Mouse (Mus musculus) E14TG2a.4 (cell line): Measurements from ENCODE around the gene Ccn1.

Experiments
- H3K27me3 ChIP-seq: 2 replicates; pipeline ENCODE4 v1.6.1; 2014; ENCODE audit warnings: low read length, control low read depth; ENCODE audit not compliant: insufficient read depth
- H3K36me3 ChIP-seq: 2 replicates; pipeline ENCODE4 v1.6.1; 2014; ENCODE audit warnings: low read length, control low read depth; ENCODE audit not compliant: insufficient read depth
- H3K4me1 ChIP-seq: replicated peaks from 2 replicates; pipeline ENCODE4 v1.6.1; 2014; ENCODE audit warnings: low read depth, low read length, control low read depth
- H3K4me3 ChIP-seq: replicated peaks from 2 replicates; pipeline ENCODE4 v1.5.1; 2014; ENCODE audit warnings: mild to moderate bottlenecking, low read length
- H3K9me3 ChIP-seq: 2 replicates; pipeline ENCODE4 v1.6.1; 2014; ENCODE audit warnings: low read length, control low read depth
- CTCF ChIP-seq: conservative IDR thresholded peaks from 2 replicates; pipeline ENCODE4 v1.5.1; 2014; ENCODE audit warnings: low read length
- NANOG ChIP-seq: IDR thresholded peaks from 2 replicates; pipeline ENCODE4 v1.6.1; 2014; ENCODE audit warnings: borderline replicate concordance, low read length, mixed read lengths
- POU5F1 ChIP-seq: IDR thresholded peaks from 2 replicates; pipeline ENCODE4 v1.6.1; 2014; ENCODE audit warnings: low read length, borderline replicate concordance

Ccn1 gene

DNA sequence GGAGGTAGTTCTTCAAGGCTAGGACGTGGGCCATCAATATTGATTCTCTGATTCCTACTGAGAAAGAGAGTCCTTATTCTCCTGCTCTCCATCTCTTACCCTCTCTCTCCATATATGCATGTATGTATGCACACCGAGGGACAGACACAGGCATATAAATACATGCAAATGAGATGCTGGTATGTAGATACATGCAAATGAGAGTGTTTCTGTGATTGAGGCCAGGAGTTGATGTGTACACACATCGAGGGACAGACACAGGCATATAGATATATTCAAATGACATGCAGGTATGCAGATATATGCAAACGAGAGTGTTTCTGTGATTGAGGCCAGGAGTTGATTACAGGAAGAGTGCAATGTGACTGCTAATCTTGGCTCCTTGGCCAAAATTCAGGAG is 9.6 kb downstream of the Ccn1 start:
- no peaks in the 10 kb centered on the region for H3K9me3 ChIP-seq
- no peaks in the 10 kb centered on the region for H3K36me3 ChIP-seq
- TF ChIP-seq NANOG, result no peak
- TF ChIP-seq CTCF, result no peak
- H3K27me3 ChIP-seq, result peaks cover 34% of the 10 kb centered on the region
- H3K4me3 ChIP-seq, result no peak overlapping the region
- H3K4me1 ChIP-seq, result peaks cover 16% of the 10 kb centered on the region

DNA sequence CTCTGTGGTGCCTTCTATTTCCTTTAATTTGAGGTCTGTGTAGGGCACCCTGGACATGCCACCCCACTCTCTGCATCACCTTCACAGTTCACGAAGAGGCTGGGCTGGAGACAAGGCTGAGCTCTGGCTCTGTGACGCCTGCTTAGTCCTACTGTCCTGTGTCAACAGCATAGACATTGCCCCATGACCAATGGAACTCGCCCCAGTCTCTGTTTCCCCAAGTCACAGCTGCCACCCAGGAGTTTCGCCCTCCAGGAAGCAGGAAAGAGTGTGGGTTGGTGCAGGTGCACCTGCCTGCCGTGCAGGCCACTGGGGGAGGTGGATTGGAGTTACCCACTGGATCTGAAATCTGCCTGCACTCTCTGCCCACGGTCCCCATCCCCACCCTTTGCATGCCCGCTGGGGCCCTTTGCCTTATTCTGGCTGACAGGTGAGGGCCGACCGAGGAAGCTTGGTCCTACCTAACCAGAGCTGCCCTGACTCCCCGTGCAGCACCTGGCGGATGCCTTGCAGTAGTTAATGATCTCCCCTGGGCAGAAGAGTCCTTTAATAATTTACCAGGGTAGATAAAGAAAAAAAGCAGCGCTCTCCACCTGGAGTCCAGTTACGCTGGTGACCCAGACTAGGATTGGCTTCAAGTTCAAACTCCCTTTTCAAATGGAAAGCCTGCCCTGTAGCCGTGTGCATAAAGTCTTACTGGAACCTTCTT is 15.6 kb downstream of the Ccn1 start:
- Histone ChIP-seq H3K4me1 (peaks cover 32% of the 10 kb centered on the region), H3K4me3 (no peak overlapping the region), H3K9me3 (0 out of 2 replicates have a peak, but pooled peaks cover 9% of the 10 kb centered on the region), H3K36me3 (no peaks in the 10 kb centered on the region), H3K27me3 (peaks cover 52% of the 10 kb centered on the region)
- TF ChIP-seq POU5F1 (no peak), CTCF (no peak), NANOG (no peak)

DNA sequence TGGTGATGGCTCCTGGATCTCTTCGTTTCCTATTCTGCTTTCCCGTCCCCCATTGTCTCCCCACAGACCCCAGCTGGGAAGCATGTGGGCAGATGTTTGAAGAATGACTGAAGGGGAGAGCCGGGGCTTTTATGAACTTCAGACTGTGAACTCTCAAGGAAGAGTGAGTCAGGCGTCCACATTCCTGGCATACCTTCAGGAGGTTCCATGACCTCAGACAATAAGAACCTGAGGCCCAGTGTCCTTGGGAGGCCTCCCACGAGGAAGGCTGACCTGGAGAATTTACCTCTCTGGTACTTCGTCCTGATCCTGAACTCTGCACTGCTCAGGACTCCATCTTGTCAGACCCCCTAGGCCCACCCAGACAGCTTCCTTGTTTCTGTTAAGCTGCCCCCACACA is 16.9 kb downstream of the Ccn1 start:
- H3K36me3 ChIP-seq, result no peaks in the 10 kb centered on the region
- peak overlapping the region; percentile 49 for H3K4me3 ChIP-seq
- H3K9me3 ChIP-seq, result 0 out of 2 replicates have a peak, but pooled peaks cover 9% of the 10 kb centered on the region
- TF ChIP-seq NANOG (peak; percentile 28; the same call in 1 of the 2 replicates), CTCF (no peak), POU5F1 (no peak)
- peaks cover 32% of the 10 kb centered on the region for H3K4me1 ChIP-seq
- peaks cover 39% of the 10 kb centered on the region for H3K27me3 ChIP-seq

DNA sequence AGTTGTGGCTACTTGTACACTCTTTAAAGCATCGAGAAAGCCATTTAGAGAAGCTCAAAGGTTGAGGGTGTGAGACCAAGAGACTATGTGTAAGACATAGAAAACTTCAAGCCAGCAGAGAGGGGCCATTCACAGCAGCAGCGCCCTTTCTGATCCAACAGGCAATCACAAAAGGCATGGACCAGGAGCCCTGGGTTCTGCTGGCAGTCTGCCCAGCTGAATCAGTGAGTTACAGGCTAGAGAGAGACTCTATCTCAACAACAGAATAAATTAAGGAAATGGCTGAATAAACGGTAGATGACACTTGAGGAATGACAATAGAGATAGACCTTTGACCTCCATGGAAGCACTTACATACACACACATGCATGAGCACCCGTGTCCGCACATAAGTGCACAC is 21.1 kb downstream of the Ccn1 start:
- peaks cover 21% of the 10 kb centered on the region for H3K4me1 ChIP-seq
- TF ChIP-seq NANOG, result no peak
- no peak for TF ChIP-seq POU5F1
- no peak for TF ChIP-seq CTCF
- H3K9me3 ChIP-seq, result 0 out of 2 replicates have a peak, but pooled peaks cover 9% of the 10 kb centered on the region
- H3K27me3 ChIP-seq, result peaks cover 14% of the 10 kb centered on the region
- H3K4me3 ChIP-seq, result no peak overlapping the region
- no peaks in the 10 kb centered on the region for H3K36me3 ChIP-seq

DNA sequence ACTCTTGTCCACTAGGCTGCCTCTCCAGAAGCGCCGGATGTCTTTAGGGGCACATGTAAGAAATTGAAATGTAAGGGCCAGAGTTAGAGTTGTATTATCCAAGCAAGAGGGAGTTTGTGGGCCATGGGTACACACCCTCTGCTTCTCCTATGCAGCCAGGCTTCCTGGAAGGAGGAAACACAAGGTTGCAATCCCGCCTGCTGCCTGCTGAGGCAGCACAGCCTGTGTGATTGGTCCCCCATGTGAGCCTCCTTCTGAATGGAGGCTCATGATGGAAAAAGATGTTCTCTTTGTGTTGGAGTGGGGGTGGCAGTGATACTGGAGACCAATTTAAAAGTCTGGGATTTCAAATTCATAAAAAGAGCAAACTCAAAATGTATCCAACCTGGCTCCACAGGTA is 22.0 kb downstream of the Ccn1 start:
- H3K9me3 ChIP-seq, result 0 out of 2 replicates have a peak, but pooled peaks cover 9% of the 10 kb centered on the region
- 0 out of 2 replicates have a peak, but pooled peaks cover 6% of the 10 kb centered on the region for H3K27me3 ChIP-seq
- H3K4me1 ChIP-seq, result peaks cover 13% of the 10 kb centered on the region
- TF ChIP-seq CTCF, result peak; percentile 52
- TF ChIP-seq POU5F1, result no peak
- no peak overlapping the region for H3K4me3 ChIP-seq
- no peaks in the 10 kb centered on the region for H3K36me3 ChIP-seq

DNA sequence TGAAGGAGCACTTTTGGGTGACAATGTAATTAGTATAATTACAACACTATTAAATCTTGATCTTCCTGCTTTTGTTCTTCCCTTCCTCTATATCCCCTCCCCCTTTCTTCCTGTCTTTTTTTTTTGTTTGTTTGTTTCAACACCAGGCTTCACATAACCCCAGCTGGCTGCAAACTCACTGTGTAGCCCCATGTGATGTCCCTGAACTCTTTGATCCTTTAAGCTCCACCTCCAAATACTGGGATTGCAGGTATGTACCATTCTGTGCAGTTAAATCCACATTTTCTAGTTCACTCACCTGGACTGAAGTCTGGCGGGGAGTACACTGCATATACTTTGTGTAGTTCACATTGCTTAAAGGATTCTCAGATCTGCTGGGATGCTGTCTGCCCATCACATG is 23.7 kb downstream of the Ccn1 start:
- TF ChIP-seq POU5F1, result no peak
- no peak for TF ChIP-seq NANOG
- no peak for TF ChIP-seq CTCF
- Histone ChIP-seq H3K27me3 (no peaks in the 10 kb centered on the region), H3K4me3 (no peak overlapping the region), H3K4me1 (0 out of 2 replicates have a peak, but pooled peaks cover 2% of the 10 kb centered on the region), H3K9me3 (no peaks in the 10 kb centered on the region), H3K36me3 (no peaks in the 10 kb centered on the region)

DNA sequence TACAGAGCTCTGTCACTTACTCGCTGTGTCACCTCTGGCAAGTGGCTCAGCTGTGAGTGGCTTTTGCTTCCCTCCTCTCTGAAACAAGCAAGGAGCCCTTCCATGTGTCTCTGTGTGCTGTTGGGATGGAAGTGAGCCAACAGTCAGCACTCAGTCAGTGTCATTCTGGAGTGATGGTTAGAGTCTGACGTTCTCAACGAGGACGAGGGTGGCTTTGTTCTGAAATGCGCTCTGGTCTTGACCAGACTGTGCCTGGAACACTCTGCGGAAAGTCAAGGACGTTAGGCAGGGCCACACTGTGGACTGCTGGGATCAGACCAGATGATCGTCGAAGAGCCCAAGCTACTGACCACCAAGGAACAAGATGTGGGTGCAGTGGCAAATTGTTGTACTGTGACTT is 24.2 kb downstream of the Ccn1 start:
- Histone ChIP-seq H3K4me3 (no peak overlapping the region), H3K4me1 (0 out of 2 replicates have a peak, but pooled peaks cover 2% of the 10 kb centered on the region), H3K27me3 (no peaks in the 10 kb centered on the region), H3K36me3 (no peaks in the 10 kb centered on the region), H3K9me3 (no peaks in the 10 kb centered on the region)
- no peak for TF ChIP-seq NANOG
- no peak for TF ChIP-seq CTCF
- TF ChIP-seq POU5F1, result no peak

DNA sequence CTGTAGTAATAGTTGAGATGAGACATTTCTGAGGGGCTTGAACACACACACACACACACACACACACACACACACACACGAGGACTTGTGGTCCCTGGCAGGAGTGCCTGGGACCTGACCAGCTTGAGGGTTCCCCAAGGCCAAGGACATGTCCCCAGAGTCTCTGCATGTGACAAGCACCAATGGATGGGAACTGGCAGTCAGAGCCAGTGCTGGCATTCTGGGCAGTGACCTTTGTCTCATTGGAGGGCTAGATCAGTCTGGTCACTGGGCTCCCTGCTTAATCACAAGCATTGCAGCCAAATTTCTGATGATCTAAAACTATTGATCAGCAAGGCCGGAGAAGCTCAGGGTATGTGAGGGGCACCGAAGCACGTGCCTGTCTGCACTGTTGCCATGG is 25.0 kb downstream of the Ccn1 start:
- TF ChIP-seq CTCF, result no peak
- no peak for TF ChIP-seq POU5F1
- TF ChIP-seq NANOG, result no peak
- H3K36me3 ChIP-seq, result no peaks in the 10 kb centered on the region
- no peaks in the 10 kb centered on the region for H3K27me3 ChIP-seq
- no peaks in the 10 kb centered on the region for H3K9me3 ChIP-seq
- H3K4me3 ChIP-seq, result no peak overlapping the region
- 0 out of 2 replicates have a peak, but pooled peaks cover 2% of the 10 kb centered on the region for H3K4me1 ChIP-seq

DNA sequence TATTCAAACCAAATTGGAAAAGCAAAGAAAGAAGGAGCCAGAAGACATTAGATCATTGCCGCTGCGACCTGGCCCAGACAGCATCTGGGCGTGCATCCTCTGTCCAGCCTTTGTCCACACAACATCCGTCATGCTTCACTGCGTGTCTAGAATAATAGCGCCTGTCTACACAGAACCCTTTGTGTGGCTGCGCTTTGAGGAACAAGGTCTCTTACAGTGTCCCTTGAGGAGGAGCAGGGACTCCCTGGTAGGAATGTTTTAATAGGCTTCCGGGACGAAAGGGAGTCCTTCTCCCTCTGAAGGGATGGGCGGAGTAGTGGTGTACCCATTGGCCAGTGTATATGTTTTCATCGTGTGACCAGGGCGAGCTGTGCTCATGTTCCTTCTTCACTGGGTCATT is 26.7 kb downstream of the Ccn1 start:
- TF ChIP-seq NANOG, result no peak
- no peak for TF ChIP-seq POU5F1
- TF ChIP-seq CTCF, result no peak
- Histone ChIP-seq H3K9me3 (no peaks in the 10 kb centered on the region), H3K4me1 (peaks cover 17% of the 10 kb centered on the region), H3K36me3 (no peaks in the 10 kb centered on the region), H3K27me3 (0 out of 2 replicates have a peak, but pooled peaks cover 3% of the 10 kb centered on the region), H3K4me3 (no peak overlapping the region)
